Mouse (Mus musculus) spleen, postnatal 14 days (tissue): ENCODE measurements at regions not wholly inside any gene's neighbourhood (a gene's known extent, or its start where the extent isn't known, plus 50 kb on each side); places are given as distances from the start of the nearest gene placed in this dataset.

Experiments
- DNase-seq, 2 experiments: peaks; one replicate each; pipeline ENCODE4 v3.0.0; 2021 to 2022; ENCODE audit warnings: low spot score in 2 of 2

GRCm38 (mm10) chr13:51336726-51337125 lies 71.7 kb upstream of the S1pr3 start:
- DNase-seq = no peak

DNA sequence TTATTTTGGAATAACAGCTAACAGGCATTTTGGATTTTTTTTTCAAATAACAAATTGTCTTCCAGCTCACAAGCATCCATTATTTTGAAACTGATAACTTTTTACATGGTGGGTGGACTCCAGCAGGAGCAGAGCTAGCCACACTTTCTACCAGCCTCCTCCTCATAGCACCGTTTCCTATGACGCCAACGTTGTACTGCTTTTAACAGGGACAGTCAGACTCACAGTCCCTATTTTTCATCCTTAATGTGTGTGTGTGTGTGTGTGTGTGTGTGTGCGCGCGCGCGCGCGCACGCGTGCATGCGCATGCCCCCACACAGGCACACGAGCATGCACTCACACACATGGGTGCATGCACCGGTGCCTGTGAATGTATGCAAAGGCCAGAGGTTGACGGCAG lies 70.5 kb upstream of the S1pr3 start:
- DNase-seq = no peak

- no peak for DNase-seq
Observed at GRCm38 (mm10) chr13:51345321-51345720, 63.1 kb upstream of the S1pr3 start.

- DNase-seq = no peak
Observed at GRCm38 (mm10) chr13:51345839-51346550, 62.4 kb upstream of the S1pr3 start.

GRCm38 (mm10) chr13:51348707-51349106 lies 59.7 kb upstream of the S1pr3 start:
- no peak for DNase-seq

GRCm38 (mm10) chr13:51349818-51350551 lies 58.5 kb upstream of the S1pr3 start:
- no peak for DNase-seq

DNA sequence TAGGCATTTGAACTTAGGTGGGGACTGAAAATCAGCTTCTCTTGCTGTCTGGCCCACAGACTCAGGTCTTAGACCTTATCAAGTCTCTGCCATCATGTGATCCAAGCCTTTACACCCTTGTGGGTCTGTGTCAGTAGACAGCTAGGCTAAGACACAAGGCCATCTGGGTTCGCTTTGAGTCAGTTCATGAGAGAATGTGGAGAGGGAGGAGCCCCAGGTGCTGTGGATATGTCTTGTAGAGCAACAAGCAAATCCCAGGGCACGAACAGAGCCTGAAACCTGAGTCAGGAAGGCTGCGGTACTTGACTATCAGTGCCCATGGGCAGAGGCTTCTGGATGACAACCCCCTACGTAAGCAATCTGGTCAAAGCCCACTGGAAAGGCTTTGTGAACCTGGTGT lies 55.6 kb upstream of the S1pr3 start:
- DNase-seq = no peak

DNA sequence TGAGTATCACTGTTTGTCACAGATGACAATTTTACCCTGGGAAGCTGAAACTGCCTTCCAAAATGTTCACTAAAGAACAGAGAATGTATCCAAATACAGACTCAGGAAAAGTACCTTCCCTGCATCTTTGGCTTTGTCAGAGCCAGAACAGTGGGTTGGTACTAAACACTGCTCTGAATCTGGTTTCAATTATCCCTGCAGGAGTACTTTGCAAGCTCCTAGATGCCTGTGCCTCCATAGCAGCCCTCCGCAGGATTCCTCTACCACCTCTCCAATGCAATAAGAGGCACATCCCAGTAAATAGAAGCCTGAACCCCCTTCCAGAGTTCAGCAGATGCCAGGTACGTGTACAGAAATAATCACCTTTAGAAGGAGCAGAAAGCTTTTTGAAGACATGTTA lies 52.9 kb upstream of the S1pr3 start:
- DNase-seq = no peak
